10 mouse cellular contexts compared by ENCODE assay signal in genomic region chr4:125502861-125503260, GRCm38 (mm10). TPM values are rescaled to one million over a fixed set of nuclear protein-coding genes. Genes with fewer than 3 reads are reported as not detected.
DNase-seq lines count a peak whose midpoint lies in the region; ATAC-seq and TF ChIP-seq lines count a peak whose summit lies in the region.
"Had no signal": no experiment of that assay in that cellular context is flagged by ENCODE, and none has a peak within 500 bp of the region (broad histone marks: within the 10 kb centered on the region; RNA-seq: fewer than 3 reads in every experiment).

No protein-coding gene starts in this region.

- H3K27me3 ChIP-seq in kidney, adult 2 months (replicated peaks; ENCODE audit: control insufficient read depth, insufficient read depth, low read length), result no peaks in the 10 kb centered on the region
- peaks cover 57% of the 10 kb centered on the region for H3K27me3 ChIP-seq in CH12.LX (replicated peaks)
- H3K27me3 ChIP-seq in limb, embryonic 11.5 days (ENCODE audit: control insufficient read depth, insufficient read depth, low read length), result peaks cover 18% of the 10 kb centered on the region

- no peak overlapping the region for H3K4me3 ChIP-seq in kidney, adult 2 months (ENCODE audit: insufficient read depth, low read depth, low read length)
- no peak overlapping the region for H3K4me3 ChIP-seq in CH12.LX (replicated peaks in 1 of 3; ENCODE audit: low read depth in 2 of 3, low read length in 2 of 3, poor library complexity in 1 of 3)
- no peak overlapping the region for H3K4me3 ChIP-seq in limb, embryonic 11.5 days (ENCODE audit: low read depth, low read length)
- H3K4me3 ChIP-seq: embryonic facial prominence, embryonic 13.5 days; hindbrain, embryonic 13.5 days had no signal

- no peak for ATAC-seq in limb, embryonic 11.5 days (ENCODE audit: insufficient number of reproducible peaks, low FRiP score, low TSS enrichment, low read depth)

- WGBS in kidney, adult 2 months, result 51% methylated on average over 8 of the region's 8 CpGs
- WGBS in limb, embryonic 11.5 days, result 62% methylated on average over 8 of the region's 8 CpGs

- TF ChIP-seq EP300 in CH12.LX (IDR thresholded peaks at IDR 0.05; ENCODE audit: low read length), result no peak

- no peaks in the 10 kb centered on the region for H3K79me2 ChIP-seq in CH12.LX (replicated peaks; ENCODE audit: control insufficient read depth, extremely low read depth, insufficient read depth, poor library complexity, severe bottlenecking)

- H3K4me2 ChIP-seq in CH12.LX (ENCODE audit: insufficient read depth, low read depth, poor library complexity, severe bottlenecking), result no peak overlapping the region
- H3K4me2 ChIP-seq in limb, embryonic 11.5 days (ENCODE audit: low read depth, severe bottlenecking), result no peak overlapping the region
- H3K4me2 ChIP-seq: embryonic facial prominence, embryonic 13.5 days; hindbrain, embryonic 13.5 days had no signal

- in situ Hi-C loops in CH12.LX (cut with MboI; ENCODE audit: low pct_ligation_motif_present, low pct_unique_long_range_greater_than_20kb, low sequenced_read_pairs), result no loop called here

- H3K4me1 ChIP-seq in kidney, adult 2 months (ENCODE audit: control insufficient read depth, insufficient read depth, low read length), result no peaks in the 10 kb centered on the region
- H3K4me1 ChIP-seq in CH12.LX (ENCODE audit: control insufficient read depth in 1 of 2, insufficient read depth in 2 of 2), result peaks cover 0 to 7% of the 10 kb centered on the region in 2 experiments; a peak in 2 of 4 replicates
- no peaks in the 10 kb centered on the region for H3K4me1 ChIP-seq in limb, embryonic 11.5 days (ENCODE audit: control insufficient read depth, insufficient read depth, low read length)
- H3K4me1 ChIP-seq: embryonic facial prominence, embryonic 13.5 days had no signal

- H3K9ac ChIP-seq in CH12.LX (ENCODE audit: insufficient read depth, low read depth), result no peak overlapping the region
- no peak overlapping the region for H3K9ac ChIP-seq in limb, embryonic 11.5 days (ENCODE audit: low read length)
- H3K9ac ChIP-seq: embryonic facial prominence, embryonic 13.5 days; hindbrain, embryonic 13.5 days had no signal

- no peaks in the 10 kb centered on the region for H3K9me3 ChIP-seq in CH12.LX (replicated peaks; ENCODE audit: low read length)
- no peaks in the 10 kb centered on the region for H3K9me3 ChIP-seq in limb, embryonic 11.5 days (ENCODE audit: control insufficient read depth, low read length)
- H3K9me3 ChIP-seq: embryonic facial prominence, embryonic 13.5 days; hindbrain, embryonic 13.5 days had no signal

- no peaks in the 10 kb centered on the region for H3K36me3 ChIP-seq in kidney, adult 2 months (ENCODE audit: control insufficient read depth, insufficient read depth, low read length)
- no peaks in the 10 kb centered on the region for H3K36me3 ChIP-seq in CH12.LX (replicated peaks in 1 of 2; ENCODE audit: control insufficient read depth in 1 of 2, insufficient read depth in 1 of 2, low read length in 1 of 2)
- H3K36me3 ChIP-seq in limb, embryonic 11.5 days (ENCODE audit: control insufficient read depth, insufficient read depth, low read length), result no peaks in the 10 kb centered on the region
- H3K36me3 ChIP-seq: embryonic facial prominence, embryonic 13.5 days; hindbrain, embryonic 13.5 days had no signal

- peak; percentile 84 for DNase-seq in kidney, postnatal 10 days
- DNase-seq in kidney, adult 2 months, result no peak
- DNase-seq in CH12.LX (ENCODE audit: extremely low read depth), result peak; percentile 41
- DNase-seq in Muller cell, postnatal 12 days (ENCODE audit: inconsistent ontology term), result peak; percentile 25
- DNase-seq in limb, embryonic 11.5 days (ENCODE audit: low spot score), result peak; percentile 84
- DNase-seq in left cerebral cortex, adult 11 months (ENCODE audit: low spot score), result no peak
- DNase-seq in right cerebral cortex, postnatal 4 days, result no peak

- no peak for TF ChIP-seq POLR2A in kidney, adult 2 months (IDR thresholded peaks at IDR 0.05; ENCODE audit: low read depth, low read length)
- no peak for TF ChIP-seq POLR2A in CH12.LX (IDR thresholded peaks at IDR 0.05; ENCODE audit: low read depth, low read length)

- TF ChIP-seq RAD21 in CH12.LX (IDR thresholded peaks at IDR 0.05; ENCODE audit: low read depth, low read length), result no peak

- TF ChIP-seq CTCF in kidney, adult 2 months (conservative IDR thresholded peaks at IDR 0.05; ENCODE audit: insufficient read depth, insufficient read length, low read depth, low read length), result no peak
- TF ChIP-seq CTCF in CH12.LX (conservative IDR thresholded peaks at IDR 0.05 in 1 of 2, IDR thresholded peaks at IDR 0.05 in 1 of 2; ENCODE audit: low read depth in 2 of 2, low read length in 2 of 2), result no peak

- dilution Hi-C loops in CH12.LX (cut with MboI; ENCODE audit: extremely low pct_ligation_motif_present, extremely low pct_unique_long_range_greater_than_20kb, low sequenced_read_pairs), result no loop called here

- H3K27ac ChIP-seq in kidney, adult 2 months (ENCODE audit: insufficient read depth, low read depth, low read length), result no peak overlapping the region
- no peak overlapping the region for H3K27ac ChIP-seq in CH12.LX (ENCODE audit: insufficient read depth, low read depth)
- H3K27ac ChIP-seq in limb, embryonic 11.5 days (replicated peaks; ENCODE audit: low read depth, low read length), result no peak overlapping the region
- H3K27ac ChIP-seq: embryonic facial prominence, embryonic 13.5 days; hindbrain, embryonic 13.5 days had no signal

TF ChIP-seq in CH12.LX, 34 proteins besides CTCF, POLR2A, EP300 and RAD21:
- TF ChIP-seq SMC3 (IDR thresholded peaks at IDR 0.05; ENCODE audit: low read depth, low read length) (no peak), RCOR1 (conservative IDR thresholded peaks at IDR 0.05; ENCODE audit: low read depth, low read length) (no peak), BHLHE40 (IDR thresholded peaks at IDR 0.05; ENCODE audit: low read depth, low read length) (no peak), CHD2 (IDR thresholded peaks at IDR 0.05; ENCODE audit: low read length) (no peak), CHD1 (IDR thresholded peaks at IDR 0.05; ENCODE audit: low read depth, low read length) (no peak), ZMIZ1 (IDR thresholded peaks at IDR 0.05; ENCODE audit: low read depth, low read length) (no peak), ELF1 (IDR thresholded peaks at IDR 0.05; ENCODE audit: low read depth, low read length) (no peak), ETS1 (conservative IDR thresholded peaks at IDR 0.05; ENCODE audit: low read depth, low read length) (no peak), USF2 (conservative IDR thresholded peaks at IDR 0.05; ENCODE audit: low read depth, low read length) (no peak), ZC3H11A (IDR thresholded peaks at IDR 0.05; ENCODE audit: low read depth, low read length) (no peak)

RNA-seq across cellular contexts. Expression of gene Grik3, which starts 12.4 kb away (rescaled TPM):
- 0.09 and 0.12 TPM in 2 replicates for polyA plus RNA-seq in kidney, adult 2 months (2012; rRNA removed)
- total RNA-seq in CH12.LX (2012; rRNA removed), result not detected in 2 replicates
- total RNA-seq in CH12.LX (2014; rRNA removed), result not detected in 2 replicates
- not detected in 2 replicates for polyA plus RNA-seq in CH12.LX (2012; ENCODE audit: insufficient read length, low read depth)
- polyA plus RNA-seq in limb, embryonic 11.5 days (2014; fragmentation: Nextera tagmentation; extraction: Ambion mirVana), result not detected in 2 replicates
- polyA plus RNA-seq: liver, embryonic 16.5 days had no signal

Comparison
In these comparisons a context has a peak if more than half of its experiments do, and no peak if none do; other contexts are left out.
1. DNase-seq: peak in kidney, postnatal 10 days (single experiment), CH12.LX (single experiment), Muller cell, postnatal 12 days (single experiment) and limb, embryonic 11.5 days (single experiment); none in kidney, adult 2 months (single experiment), left cerebral cortex, adult 11 months (single experiment) and right cerebral cortex, postnatal 4 days (single experiment).